ENCODE assay signal across 11 mouse cellular contexts in genomic region chr17:28750580-28750979, GRCm38 (mm10). TPM values are rescaled to one million over a fixed set of nuclear protein-coding genes. Genes with fewer than 3 reads are reported as not detected.
DNase-seq lines count a peak whose midpoint lies in the region; TF ChIP-seq lines count a peak whose summit lies in the region.
"Had no signal": no experiment of that assay in that cellular context is flagged by ENCODE, and none has a peak within 500 bp of the region (broad histone marks: within the 10 kb centered on the region; RNA-seq: fewer than 3 reads in every experiment).

No protein-coding gene starts in this region.

- TF ChIP-seq CTCF in cerebellum, adult 2 months (IDR thresholded peaks at IDR 0.05; ENCODE audit: borderline replicate concordance, insufficient read depth, low read depth, low read length) = no peak

- DNase-seq in heart, adult 9 months (ENCODE audit: low spot score in 2 of 2) = peak; percentile 30 to 45
- DNase-seq in heart, embryonic 10.5 days (ENCODE audit: low spot score) = no peak
- DNase-seq in 416B (ENCODE audit: low read depth) (peak; percentile 98), adipocyte (ENCODE audit: low spot score) (peak; percentile 55)
- DNase-seq in lung, postnatal 36 days = peak; percentile 51
- no peak for DNase-seq in cerebellum, adult 2 months
- no peak for DNase-seq in kidney, adult 9 months
- DNase-seq in frontal cortex, postnatal 10 days (ENCODE audit: low spot score in 2 of 2) = no peak
- DNase-seq: kidney, adult 8-10 months; thymus, postnatal 14 days had no signal

- no peaks in the 10 kb centered on the region for H3K4me1 ChIP-seq in heart, embryonic 10.5 days
- H3K4me1 ChIP-seq in cerebellum, adult 2 months (ENCODE audit: control insufficient read depth, insufficient read depth, low read length) = no peaks in the 10 kb centered on the region
- H3K4me1 ChIP-seq: embryonic facial prominence, embryonic 12.5 days had no signal

- no peaks in the 10 kb centered on the region for H3K27me3 ChIP-seq in heart, embryonic 10.5 days (ENCODE audit: insufficient read depth, poor library complexity, severe bottlenecking)
- H3K27me3 ChIP-seq in cerebellum, adult 2 months (ENCODE audit: control insufficient read depth, insufficient read depth, low read length) = no peaks in the 10 kb centered on the region
- H3K27me3 ChIP-seq: embryonic facial prominence, embryonic 12.5 days had no signal

- H3K9me3 ChIP-seq in heart, embryonic 10.5 days = no peaks in the 10 kb centered on the region
- H3K9me3 ChIP-seq: embryonic facial prominence, embryonic 12.5 days had no signal

- no peak for TF ChIP-seq POLR2A in cerebellum, adult 2 months (IDR thresholded peaks at IDR 0.05; ENCODE audit: borderline replicate concordance, insufficient read depth, low read length)

- H3K27ac ChIP-seq in heart, embryonic 10.5 days = no peak overlapping the region
- no peak overlapping the region for H3K27ac ChIP-seq in cerebellum, adult 2 months (ENCODE audit: insufficient read depth, low read length)
- H3K27ac ChIP-seq: embryonic facial prominence, embryonic 12.5 days had no signal

- 68% methylated on average over 6 of the region's 6 CpGs for WGBS in heart, embryonic 10.5 days
- 77% methylated on average over 6 of the region's 6 CpGs for WGBS in cerebellum, adult 2 months

- H3K4me3 ChIP-seq in heart, embryonic 10.5 days = no peak overlapping the region
- H3K4me3 ChIP-seq in cerebellum, adult 2 months (replicated peaks; ENCODE audit: insufficient read depth, low read depth, low read length) = no peak overlapping the region
- H3K4me3 ChIP-seq: embryonic facial prominence, embryonic 12.5 days had no signal

- peaks cover 35% of the 10 kb centered on the region for H3K36me3 ChIP-seq in heart, embryonic 10.5 days

RNA-seq across cellular contexts. Expression of gene Mapk13, which starts 18.5 kb away (rescaled TPM):
- polyA plus RNA-seq in heart, embryonic 10.5 days (2016; fragmentation: Nextera tagmentation; extraction: Ambion mirVana) = 5.3 and 13.6 TPM in 2 replicates
- polyA plus RNA-seq in cerebellum, adult 2 months (2012; rRNA removed) = 5.6 TPM in 2 replicates

RNA-seq across cellular contexts. Expression of gene AC170998.1, which starts 24.7 kb away (rescaled TPM):
- 2.6 and 3.2 TPM in 2 replicates for polyA plus RNA-seq in heart, embryonic 10.5 days (2016; fragmentation: Nextera tagmentation; extraction: Ambion mirVana)
- 1.0 and 2.0 TPM in 2 replicates for polyA plus RNA-seq in cerebellum, adult 2 months (2012; rRNA removed)

RNA-seq across cellular contexts. Expression of gene Brpf3, which starts 50.3 kb away (rescaled TPM):
- polyA plus RNA-seq in heart, embryonic 10.5 days (2016; fragmentation: Nextera tagmentation; extraction: Ambion mirVana) = 14.1 and 14.5 TPM in 2 replicates
- polyA plus RNA-seq in cerebellum, adult 2 months (2012; rRNA removed) = 28.1 and 32.3 TPM in 2 replicates

RNA-seq across cellular contexts. Expression of gene Mapk14, which starts 59.5 kb away (rescaled TPM):
- 34.3 and 48.9 TPM in 2 replicates for polyA plus RNA-seq in heart, embryonic 10.5 days (2016; fragmentation: Nextera tagmentation; extraction: Ambion mirVana)
- 114 and 116 TPM in 2 replicates for polyA plus RNA-seq in cerebellum, adult 2 months (2012; rRNA removed)

Comparison
In these comparisons a context has a peak if more than half of its experiments do, and no peak if none do; other contexts are left out.
1. DNase-seq: peak in heart, adult 9 months (2 of 2), 416B (single experiment), adipocyte (single experiment) and lung, postnatal 36 days (single experiment); none in heart, embryonic 10.5 days (single experiment), cerebellum, adult 2 months (0 of 2), kidney, adult 9 months (single experiment) and frontal cortex, postnatal 10 days (0 of 2).